Mouse (Mus musculus): ENCODE data around the gene Smc2. TPM values are rescaled to one million over a fixed set of nuclear protein-coding genes. Genes with fewer than 3 reads are reported as not detected.

Gene Smc2
- total RNA-seq (2023): 10 to 100 TPM; 45.7 to 49.1 TPM

DNA sequence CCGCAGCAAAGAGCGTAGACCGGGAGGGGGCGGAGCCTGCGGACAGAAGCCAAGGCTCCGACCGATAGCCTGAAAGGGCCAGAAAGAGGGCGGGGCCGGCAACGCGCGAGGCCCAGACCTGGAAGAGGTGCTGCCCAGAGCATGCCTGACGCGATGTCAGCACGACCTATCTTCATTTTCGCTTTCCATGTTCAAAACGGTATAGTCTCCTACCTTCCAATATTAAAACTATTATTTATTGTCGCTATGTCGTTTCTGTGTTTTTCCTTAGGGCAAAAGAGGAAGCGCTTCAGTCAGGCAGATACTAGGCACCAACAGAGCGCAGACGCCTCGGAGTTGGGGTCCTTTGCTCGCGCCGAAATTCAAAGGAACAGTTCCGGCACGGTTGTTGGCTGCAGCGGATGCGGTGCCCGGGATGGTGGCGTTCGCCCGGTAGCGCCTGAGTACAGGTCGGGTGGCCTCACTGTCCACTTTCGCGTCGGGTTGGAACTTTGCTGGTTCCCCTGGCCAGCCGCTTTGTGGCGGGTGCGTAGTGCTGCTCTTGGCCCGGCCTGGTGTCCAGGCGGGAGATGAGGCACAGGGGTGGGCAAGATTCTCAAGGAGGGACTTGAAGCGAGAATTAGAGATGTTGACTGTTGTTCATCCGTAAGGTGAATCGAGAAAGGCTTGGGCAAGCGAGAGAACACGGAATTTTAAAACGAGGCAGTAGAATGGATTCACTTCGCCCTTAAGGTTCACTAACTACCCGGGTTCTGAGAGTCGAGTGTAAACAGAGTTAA, at the start of gene Smc2:
Gene Smc2, plus strand, starts transcription at position 358 of the 779 bp plus-strand sequence.

DNA sequence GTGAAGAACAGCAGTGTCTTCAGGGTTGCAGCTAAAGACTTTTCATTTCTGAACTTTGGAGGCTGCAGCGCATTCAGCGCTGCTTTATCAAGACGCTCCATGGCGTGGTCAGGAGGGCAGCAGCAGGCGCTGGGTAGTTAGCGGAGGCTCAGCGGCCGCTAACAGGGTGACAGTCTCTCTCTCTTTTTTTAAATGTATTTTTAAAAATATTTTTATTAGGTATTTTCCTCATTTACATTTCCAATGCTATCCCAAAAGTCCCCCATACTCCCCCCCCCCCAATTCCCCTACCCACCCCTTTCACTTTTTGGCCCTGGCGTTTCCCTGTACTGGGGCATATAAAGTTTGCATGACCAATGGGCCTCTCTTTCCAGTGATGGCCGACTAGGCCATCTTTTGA, 58.1 kb downstream of the Smc2 start, which contains the start of gene Vma21-ps:
Gene Vma21-ps, minus strand, starts transcription at position 101 of the 400 bp plus-strand sequence.

Other genes starting within 250 kb of the Smc2 start
- gene Vma21-ps, start 58.0 kb downstream of the Smc2 start, total RNA-seq (2023): not detected
- gene Toporsl, start 157.0 kb downstream of the Smc2 start, total RNA-seq (2023): not detected

Measured in neutrophil, adult 59 days (primary cell).